ENCODE assay signal across 19 mouse cellular contexts in genomic region chr5:97154688-97155087, GRCm38 (mm10). TPM values are rescaled to one million over a fixed set of nuclear protein-coding genes. Genes with fewer than 3 reads are reported as not detected.
DNase-seq lines count a peak whose midpoint lies in the region; ATAC-seq and TF ChIP-seq lines count a peak whose summit lies in the region.
"Had no signal": no experiment of that assay in that cellular context is flagged by ENCODE, and none has a peak within 500 bp of the region (broad histone marks: within the 10 kb centered on the region; RNA-seq: fewer than 3 reads in every experiment).

No protein-coding gene starts in this region.

- H3K9me3 ChIP-seq in intestine, postnatal 0 days (ENCODE audit: control insufficient read depth), result no peaks in the 10 kb centered on the region
- no peaks in the 10 kb centered on the region for H3K9me3 ChIP-seq in intestine, embryonic 15.5 days
- H3K9me3 ChIP-seq in midbrain, postnatal 0 days (ENCODE audit: low read length), result no peaks in the 10 kb centered on the region
- no peaks in the 10 kb centered on the region for H3K9me3 ChIP-seq in midbrain, embryonic 13.5 days
- H3K9me3 ChIP-seq in stomach, postnatal 0 days (ENCODE audit: control insufficient read depth, low read length), result no peaks in the 10 kb centered on the region
- H3K9me3 ChIP-seq: embryonic facial prominence, embryonic 12.5 days; forebrain, embryonic 12.5 days; hindbrain, embryonic 15.5 days; limb, embryonic 13.5 days; midbrain, embryonic 12.5 days had no signal

- no peak for TF ChIP-seq EP300 in stomach, postnatal 0 days (optimal IDR thresholded peaks at IDR 0.05)

- peak; percentile 15 for DNase-seq in midbrain, postnatal 0 days (ENCODE audit: low spot score)
- DNase-seq in cerebellum, adult 18-20 months, result peak; percentile 26 to 37
- DNase-seq in stomach, postnatal 0 days (ENCODE audit: low spot score), result no peak
- DNase-seq in adrenal gland, adult (ENCODE audit: inconsistent age in 2 of 2, low spot score in 1 of 2), result no peak
- DNase-seq in thymus, postnatal 0 days (ENCODE audit: low spot score), result no peak
- DNase-seq: gastrocnemius, postnatal 10 days; kidney, adult 8-10 months; liver, postnatal 0 days; thymus, postnatal 4 days had no signal

- no peaks in the 10 kb centered on the region for H3K27me3 ChIP-seq in intestine, postnatal 0 days (replicated peaks; ENCODE audit: control insufficient read depth, insufficient read depth, low read length)
- H3K27me3 ChIP-seq in intestine, embryonic 15.5 days (replicated peaks), result no peaks in the 10 kb centered on the region
- no peaks in the 10 kb centered on the region for H3K27me3 ChIP-seq in midbrain, postnatal 0 days (ENCODE audit: insufficient read depth, low read length)
- no peaks in the 10 kb centered on the region for H3K27me3 ChIP-seq in midbrain, embryonic 13.5 days
- no peaks in the 10 kb centered on the region for H3K27me3 ChIP-seq in stomach, postnatal 0 days (ENCODE audit: control insufficient read depth, insufficient read depth, low read length)
- H3K27me3 ChIP-seq: embryonic facial prominence, embryonic 12.5 days; forebrain, embryonic 12.5 days; hindbrain, embryonic 15.5 days; midbrain, embryonic 12.5 days had no signal

- WGBS in intestine, postnatal 0 days, result 25% methylated on average over 1 of the region's 1 CpGs
- WGBS in intestine, embryonic 15.5 days, result 29% methylated on average over 1 of the region's 1 CpGs
- 25% methylated on average over 1 of the region's 1 CpGs for WGBS in midbrain, postnatal 0 days
- WGBS in midbrain, embryonic 13.5 days, result 26% methylated on average over 1 of the region's 1 CpGs
- 5% methylated on average over 1 of the region's 1 CpGs for WGBS in stomach, postnatal 0 days

- no peak overlapping the region for H3K27ac ChIP-seq in intestine, postnatal 0 days (ENCODE audit: low read depth, low read length)
- no peak overlapping the region for H3K27ac ChIP-seq in intestine, embryonic 15.5 days
- H3K27ac ChIP-seq in midbrain, postnatal 0 days (ENCODE audit: low read depth, low read length), result no peak overlapping the region
- no peak overlapping the region for H3K27ac ChIP-seq in midbrain, embryonic 13.5 days
- no peak overlapping the region for H3K27ac ChIP-seq in stomach, postnatal 0 days (replicated peaks)
- H3K27ac ChIP-seq: embryonic facial prominence, embryonic 12.5 days; forebrain, embryonic 12.5 days; hindbrain, embryonic 15.5 days; left cerebral cortex, adult 2 months; limb, embryonic 13.5 days; midbrain, embryonic 12.5 days had no signal

- no peak for ATAC-seq in intestine, postnatal 0 days
- ATAC-seq in intestine, embryonic 15.5 days, result no peak
- ATAC-seq in midbrain, postnatal 0 days (ENCODE audit: low FRiP score), result no peak
- no peak for ATAC-seq in midbrain, embryonic 13.5 days
- no peak for ATAC-seq in stomach, postnatal 0 days (ENCODE audit: low FRiP score, low TSS enrichment)
- ATAC-seq: CD4-positive, CD25-positive, alpha-beta regulatory T cell, adult 4 months; liver, postnatal 0 days had no signal

- no peak overlapping the region for H3K9ac ChIP-seq in intestine, postnatal 0 days (ENCODE audit: low read depth, low read length)
- H3K9ac ChIP-seq in intestine, embryonic 15.5 days, result no peak overlapping the region
- H3K9ac ChIP-seq in midbrain, postnatal 0 days (replicated peaks; ENCODE audit: low read length, poor library complexity, severe bottlenecking), result no peak overlapping the region
- no peak overlapping the region for H3K9ac ChIP-seq in midbrain, embryonic 13.5 days (replicated peaks)
- no peak overlapping the region for H3K9ac ChIP-seq in stomach, postnatal 0 days (ENCODE audit: low read length)
- H3K9ac ChIP-seq: embryonic facial prominence, embryonic 12.5 days; forebrain, embryonic 12.5 days; hindbrain, embryonic 15.5 days; limb, embryonic 13.5 days; liver, postnatal 0 days; midbrain, embryonic 12.5 days had no signal

- H3K4me2 ChIP-seq in intestine, postnatal 0 days (replicated peaks; ENCODE audit: low read depth), result no peak overlapping the region
- H3K4me2 ChIP-seq in intestine, embryonic 15.5 days (replicated peaks), result no peak overlapping the region
- no peak overlapping the region for H3K4me2 ChIP-seq in midbrain, postnatal 0 days (ENCODE audit: low read depth, low read length, poor library complexity, severe bottlenecking)
- H3K4me2 ChIP-seq in midbrain, embryonic 13.5 days (replicated peaks), result no peak overlapping the region
- no peak overlapping the region for H3K4me2 ChIP-seq in stomach, postnatal 0 days (replicated peaks; ENCODE audit: low read depth)
- H3K4me2 ChIP-seq: embryonic facial prominence, embryonic 12.5 days; forebrain, embryonic 12.5 days; hindbrain, embryonic 15.5 days; limb, embryonic 13.5 days; midbrain, embryonic 12.5 days had no signal

- no peaks in the 10 kb centered on the region for H3K36me3 ChIP-seq in intestine, postnatal 0 days (ENCODE audit: control insufficient read depth, insufficient read depth)
- H3K36me3 ChIP-seq in intestine, embryonic 15.5 days, result no peaks in the 10 kb centered on the region
- H3K36me3 ChIP-seq in midbrain, postnatal 0 days (ENCODE audit: insufficient read depth, low read length), result no peaks in the 10 kb centered on the region
- no peaks in the 10 kb centered on the region for H3K36me3 ChIP-seq in midbrain, embryonic 13.5 days
- no peaks in the 10 kb centered on the region for H3K36me3 ChIP-seq in stomach, postnatal 0 days (ENCODE audit: control insufficient read depth, insufficient read depth, low read length)
- H3K36me3 ChIP-seq: embryonic facial prominence, embryonic 12.5 days; forebrain, embryonic 12.5 days; hindbrain, embryonic 15.5 days; limb, embryonic 13.5 days; midbrain, embryonic 12.5 days had no signal

- peak; percentile 34 for TF ChIP-seq CTCF in intestine, postnatal 0 days (IDR thresholded peaks at IDR 0.05; ENCODE audit: low read depth)
- no peak for TF ChIP-seq CTCF in midbrain, postnatal 0 days (IDR thresholded peaks at IDR 0.05)
- peak; percentile 52 for TF ChIP-seq CTCF in stomach, postnatal 0 days (IDR thresholded peaks at IDR 0.05; ENCODE audit: low read depth)

- no peak overlapping the region for H3K4me3 ChIP-seq in intestine, postnatal 0 days (ENCODE audit: low read depth, low read length)
- H3K4me3 ChIP-seq in intestine, embryonic 15.5 days (replicated peaks), result no peak overlapping the region
- no peak overlapping the region for H3K4me3 ChIP-seq in midbrain, postnatal 0 days (ENCODE audit: low read depth, low read length)
- H3K4me3 ChIP-seq in midbrain, embryonic 13.5 days (replicated peaks), result no peak overlapping the region
- H3K4me3 ChIP-seq in stomach, postnatal 0 days (ENCODE audit: low read depth, low read length), result no peak overlapping the region
- H3K4me3 ChIP-seq: embryonic facial prominence, embryonic 12.5 days; forebrain, embryonic 12.5 days; hindbrain, embryonic 15.5 days; left cerebral cortex, adult 2 months; limb, embryonic 13.5 days; midbrain, embryonic 12.5 days had no signal

- no peaks in the 10 kb centered on the region for H3K4me1 ChIP-seq in intestine, postnatal 0 days (replicated peaks; ENCODE audit: control insufficient read depth, insufficient read depth, low read length)
- H3K4me1 ChIP-seq in intestine, embryonic 15.5 days (replicated peaks), result no peaks in the 10 kb centered on the region
- H3K4me1 ChIP-seq in midbrain, postnatal 0 days (ENCODE audit: insufficient read depth, low read length), result no peaks in the 10 kb centered on the region
- no peaks in the 10 kb centered on the region for H3K4me1 ChIP-seq in midbrain, embryonic 13.5 days (replicated peaks)
- no peaks in the 10 kb centered on the region for H3K4me1 ChIP-seq in stomach, postnatal 0 days (replicated peaks; ENCODE audit: control insufficient read depth, insufficient read depth)
- H3K4me1 ChIP-seq: embryonic facial prominence, embryonic 12.5 days; forebrain, embryonic 12.5 days; hindbrain, embryonic 15.5 days; limb, embryonic 13.5 days; midbrain, embryonic 12.5 days had no signal

RNA-seq across cellular contexts. Expression of gene Paqr3, which starts 43.3 kb away (rescaled TPM):
- 0.50 and 0.69 TPM in 2 replicates for polyA plus RNA-seq in intestine, postnatal 0 days (2015; fragmentation: Nextera tagmentation; extraction: Ambion mirVana)
- 2.3 and 2.4 TPM in 2 replicates for polyA plus RNA-seq in intestine, embryonic 15.5 days (2015; fragmentation: Nextera tagmentation; extraction: Ambion mirVana)
- total RNA-seq in midbrain, postnatal 0 days (2014; rRNA removed), result 47.4 and 51.8 TPM in 2 replicates
- polyA plus RNA-seq in midbrain, postnatal 0 days (2015; fragmentation: Nextera tagmentation; extraction: Ambion mirVana), result 12.1 and 12.8 TPM in 2 replicates
- 23.4 and 25.9 TPM in 2 replicates for polyA plus RNA-seq in midbrain, embryonic 13.5 days (2015; fragmentation: Nextera tagmentation; extraction: Ambion mirVana)
- 1.2 and 1.4 TPM in 2 replicates for polyA plus RNA-seq in stomach, postnatal 0 days (2015; fragmentation: Nextera tagmentation; extraction: Ambion mirVana)
- 0.86 and 1.0 TPM in 2 replicates for polyA plus RNA-seq in thymus, postnatal 0 days (2015; fragmentation: Nextera tagmentation; extraction: Ambion mirVana)

Comparison
In these comparisons a context has a peak if more than half of its experiments do, and no peak if none do; other contexts are left out.
1. DNase-seq: peak in midbrain, postnatal 0 days (single experiment) and cerebellum, adult 18-20 months (2 of 2); none in stomach, postnatal 0 days (single experiment), adrenal gland, adult (0 of 2) and thymus, postnatal 0 days (single experiment).